Mouse (Mus musculus): ENCODE data around the gene Nfxl1.

Gene Nfxl1

GRCm38 (mm10) chr5:72501763-72502162 is 57.7 kb downstream of the Nfxl1 start:
- DNase-seq (ENCODE audit: low spot score in 2 of 2), result no peak

- DNase-seq (ENCODE audit: low spot score in 2 of 2), result no peak
Observed at GRCm38 (mm10) chr5:72498271-72498670, 61.2 kb downstream of the Nfxl1 start.

GRCm38 (mm10) chr5:72496756-72497155 is 62.7 kb downstream of the Nfxl1 start:
- no peak for DNase-seq (ENCODE audit: low spot score in 2 of 2)

GRCm38 (mm10) chr5:72493906-72494305 is 65.6 kb downstream of the Nfxl1 start:
- DNase-seq (ENCODE audit: low spot score in 2 of 2), result no peak

- DNase-seq (ENCODE audit: low spot score in 2 of 2), result no peak
Observed at GRCm38 (mm10) chr5:72491232-72491631, 68.3 kb downstream of the Nfxl1 start.

- no peak for DNase-seq (ENCODE audit: low spot score in 2 of 2)
Observed at GRCm38 (mm10) chr5:72480456-72480855, 79.0 kb downstream of the Nfxl1 start.

GRCm38 (mm10) chr5:72472317-72473009 is 87.0 kb downstream of the Nfxl1 start:
- no peak for DNase-seq (ENCODE audit: low spot score in 2 of 2)

GRCm38 (mm10) chr5:72471746-72472145 is 87.7 kb downstream of the Nfxl1 start:
- no peak for DNase-seq (ENCODE audit: low spot score in 2 of 2)

GRCm38 (mm10) chr5:72464932-72465331 is 94.6 kb downstream of the Nfxl1 start:
- no peak for DNase-seq (ENCODE audit: low spot score in 2 of 2)
